In genomic region chr1:94469834-94470233, GRCm38 (mm10) we compare ENCODE assay signal across 8 mouse cellular contexts.
DNase-seq lines count a peak whose midpoint lies in the region; ATAC-seq and TF ChIP-seq lines count a peak whose summit lies in the region.
"Not testable (repeated sequence)": the region's sequence is repeated elsewhere in the genome, so short reads cannot be mapped to it uniquely, and the experiment has no call there.

No protein-coding gene starts in this region.

- peak; percentile 96 for ATAC-seq in forebrain, embryonic 14.5 days
- ATAC-seq in heart, embryonic 15.5 days (replicated peaks; ENCODE audit: insufficient number of reproducible peaks, insufficient read depth, low FRiP score, low read depth): peak; percentile 93
- ATAC-seq in lung, postnatal 0 days: peak; percentile 100
- ATAC-seq in neutrophil, adult 5-6 weeks (ENCODE audit: extremely low read depth, insufficient number of reproducible peaks, low FRiP score, poor library complexity, severe bottlenecking): peak; percentile 100

- H3K36me3 ChIP-seq in forebrain, embryonic 14.5 days (ENCODE audit: control insufficient read depth, insufficient read depth, low read length); heart, embryonic 15.5 days; lung, postnatal 0 days (ENCODE audit: insufficient read depth, low read length): not testable (repeated sequence)

- DNase-seq in cerebellum, adult 11 months: peak; percentile 22
- DNase-seq in forebrain, embryonic 14.5 days (ENCODE audit: low spot score); lung, postnatal 0 days (ENCODE audit: low spot score): not testable (repeated sequence)
- peak; percentile 47 for DNase-seq in kidney, adult 18-20 months
- peak; percentile 1 to 14 for DNase-seq in left cerebral cortex, adult 8-10 months (ENCODE audit: low spot score in 2 of 2)
- peak; percentile 6 to 16 for DNase-seq in urinary bladder, postnatal 36 days (ENCODE audit: low spot score in 2 of 2)

- 96% methylated on average over 18 of the region's 18 CpGs for WGBS in forebrain, embryonic 14.5 days
- WGBS in heart, embryonic 15.5 days: 95% methylated on average over 18 of the region's 18 CpGs
- WGBS in lung, postnatal 0 days: 95% methylated on average over 18 of the region's 18 CpGs

- not testable (repeated sequence) for H3K9me3 ChIP-seq in forebrain, embryonic 14.5 days (replicated peaks; ENCODE audit: control insufficient read depth, low read length); heart, embryonic 15.5 days (replicated peaks); lung, postnatal 0 days (ENCODE audit: low read length)

- not testable (repeated sequence) for H3K9ac ChIP-seq in forebrain, embryonic 14.5 days (ENCODE audit: low read length); heart, embryonic 15.5 days; lung, postnatal 0 days (replicated peaks; ENCODE audit: low read depth)

- H3K27ac ChIP-seq in forebrain, embryonic 14.5 days (ENCODE audit: low read depth, low read length); heart, embryonic 15.5 days; lung, postnatal 0 days (ENCODE audit: low read length): not testable (repeated sequence)

- H3K27me3 ChIP-seq in forebrain, embryonic 14.5 days (replicated peaks; ENCODE audit: control insufficient read depth, insufficient read depth, low read length); heart, embryonic 15.5 days; lung, postnatal 0 days (replicated peaks; ENCODE audit: insufficient read depth, low read length): not testable (repeated sequence)

- H3K4me2 ChIP-seq in forebrain, embryonic 14.5 days (ENCODE audit: low read length); heart, embryonic 15.5 days; lung, postnatal 0 days (replicated peaks; ENCODE audit: low read depth, low read length): not testable (repeated sequence)

- not testable (repeated sequence) for TF ChIP-seq EP300 in lung, postnatal 0 days (IDR thresholded peaks at IDR 0.05)

- not testable (repeated sequence) for TF ChIP-seq CTCF in lung, postnatal 0 days (IDR thresholded peaks at IDR 0.05)

- not testable (repeated sequence) for H3K4me1 ChIP-seq in forebrain, embryonic 14.5 days (ENCODE audit: control insufficient read depth, insufficient read depth, low read length); heart, embryonic 15.5 days (replicated peaks); lung, postnatal 0 days (ENCODE audit: insufficient read depth, low read depth, low read length)

- H3K4me3 ChIP-seq in forebrain, embryonic 14.5 days (ENCODE audit: low read depth, low read length); heart, embryonic 15.5 days; lung, postnatal 0 days (ENCODE audit: low read depth, low read length): not testable (repeated sequence)
